Mouse (Mus musculus) forebrain, embryonic 10.5 days (tissue): Measurements from ENCODE around the gene Pfn2. TPM values are rescaled to one million over a fixed set of nuclear protein-coding genes. Genes with fewer than 3 reads are reported as not detected.
A peak's percentile ranks its signal among the peaks of the same experiment; 100 is the strongest.
"Not testable (repeated sequence)": the region's sequence is repeated elsewhere in the genome, so short reads cannot be mapped to it uniquely, and the experiment has no call there.

Experiments used
- DNase-seq: peaks from one replicate; pipeline ENCODE4 v3.0.0-alpha.2; 2017; ENCODE audit warnings: low spot score; ENCODE audit errors: extremely low spot score
- H3K27ac ChIP-seq: fragments of 300-500 bp; sonication (generic); 2 replicates; pipeline ENCODE4 v1.5.1; 2016; ENCODE audit warnings: mild to moderate bottlenecking
- H3K27me3 ChIP-seq: fragments of 300-500 bp; sonication (generic); 2 replicates; pipeline ENCODE4 v1.6.1; 2016; ENCODE audit warnings: mild to moderate bottlenecking; ENCODE audit not compliant: poor library complexity, severe bottlenecking
- H3K36me3 ChIP-seq: fragments of 300-500 bp; sonication (generic); replicated peaks from 2 replicates; pipeline ENCODE4 v1.6.1; 2016; ENCODE audit warnings: mild to moderate bottlenecking, moderate library complexity
- H3K4me1 ChIP-seq: fragments of 300-500 bp; sonication (generic); 2 replicates; pipeline ENCODE4 v1.6.1; 2016
- H3K4me3 ChIP-seq: fragments of 300-500 bp; sonication (generic); 2 replicates; pipeline ENCODE4 v1.5.1; 2016; ENCODE audit warnings: mild to moderate bottlenecking, moderate library complexity
- H3K9me3 ChIP-seq: fragments of 300-500 bp; sonication (generic); 2 replicates; pipeline ENCODE4 v1.6.1; 2016; ENCODE audit warnings: mild to moderate bottlenecking, moderate library complexity
- WGBS: fragments of 180-500 bp; shearing (Covaris S2); methylation state at CpG from one replicate; pipeline ENCODE4 v1.1.7; 2016; 5-methylcytosine and 5-hydroxymethylcytosine counted together
- polyA plus RNA-seq: library from polyadenylated mRNA; unstranded; fragments of >200 nt; fragmentation: Nextera tagmentation; extraction: Ambion mirVana; gene quantifications from 2 replicates; pipeline ENCODE4 v1.2.1, GENCODE M21; 2016

Pfn2 gene
- polyA plus RNA-seq: 161 and 167 TPM in 2 replicates

- peaks cover 5% of the 10 kb centered on the region; the same call in 1 of the 2 replicates for H3K9me3 ChIP-seq
- DNase-seq: peak; percentile 83
- under 1% methylated on average over 51 of the region's 52 CpGs for WGBS
- H3K27me3 ChIP-seq: no peaks in the 10 kb centered on the region
- H3K36me3 ChIP-seq: peaks cover 24% of the 10 kb centered on the region
- peaks cover 25% of the 10 kb centered on the region for H3K4me1 ChIP-seq
- peak within 1 kb of the TSS; percentile 98 for H3K27ac ChIP-seq
- peak within 1 kb of the TSS; percentile 94 for H3K4me3 ChIP-seq
Measured at GRCm38 (mm10) chr3:57847760-57848185, at the start of gene Pfn2. TSS of gene Pfn2 (minus strand) at chr3:57848079.

- no peak overlapping the region for H3K27ac ChIP-seq
- no peak overlapping the region for H3K4me3 ChIP-seq
- H3K9me3 ChIP-seq: peaks cover 4% of the 10 kb centered on the region; the same call in 1 of the 2 replicates
- 80% methylated on average over 3 of the region's 3 CpGs for WGBS
- H3K27me3 ChIP-seq: no peaks in the 10 kb centered on the region
- H3K4me1 ChIP-seq: peaks cover 5% of the 10 kb centered on the region
- DNase-seq: no peak
- H3K36me3 ChIP-seq: no peaks in the 10 kb centered on the region
Measured at GRCm38 (mm10) chr3:57882945-57883344, 35.1 kb upstream of the Pfn2 start.

- H3K9me3 ChIP-seq: peaks cover 5% of the 10 kb centered on the region; the same call in 1 of the 2 replicates
- peaks cover 25% of the 10 kb centered on the region for H3K4me1 ChIP-seq
- peak; percentile 70 for DNase-seq
- peak overlapping the region; percentile 98 for H3K27ac ChIP-seq
- H3K36me3 ChIP-seq: peaks cover 30% of the 10 kb centered on the region
- no peaks in the 10 kb centered on the region for H3K27me3 ChIP-seq
- H3K4me3 ChIP-seq: peak overlapping the region; percentile 94
- under 1% methylated on average over 102 of the region's 104 CpGs for WGBS
Measured at GRCm38 (mm10) chr3:57846912-57847759, 743 bp downstream of the Pfn2 start.

GRCm38 (mm10) chr3:57846662-57846911 lies 1.3 kb downstream of the Pfn2 start:
- Histone ChIP-seq H3K27ac (peak overlapping the region; percentile 98), H3K27me3 (no peaks in the 10 kb centered on the region), H3K4me1 (peaks cover 25% of the 10 kb centered on the region), H3K36me3 (peaks cover 36% of the 10 kb centered on the region), H3K9me3 (peaks cover 5% of the 10 kb centered on the region; the same call in 1 of the 2 replicates), H3K4me3 (peak overlapping the region; percentile 94)
- WGBS: 2% methylated on average over 9 of the region's 9 CpGs
- DNase-seq: no peak

DNA sequence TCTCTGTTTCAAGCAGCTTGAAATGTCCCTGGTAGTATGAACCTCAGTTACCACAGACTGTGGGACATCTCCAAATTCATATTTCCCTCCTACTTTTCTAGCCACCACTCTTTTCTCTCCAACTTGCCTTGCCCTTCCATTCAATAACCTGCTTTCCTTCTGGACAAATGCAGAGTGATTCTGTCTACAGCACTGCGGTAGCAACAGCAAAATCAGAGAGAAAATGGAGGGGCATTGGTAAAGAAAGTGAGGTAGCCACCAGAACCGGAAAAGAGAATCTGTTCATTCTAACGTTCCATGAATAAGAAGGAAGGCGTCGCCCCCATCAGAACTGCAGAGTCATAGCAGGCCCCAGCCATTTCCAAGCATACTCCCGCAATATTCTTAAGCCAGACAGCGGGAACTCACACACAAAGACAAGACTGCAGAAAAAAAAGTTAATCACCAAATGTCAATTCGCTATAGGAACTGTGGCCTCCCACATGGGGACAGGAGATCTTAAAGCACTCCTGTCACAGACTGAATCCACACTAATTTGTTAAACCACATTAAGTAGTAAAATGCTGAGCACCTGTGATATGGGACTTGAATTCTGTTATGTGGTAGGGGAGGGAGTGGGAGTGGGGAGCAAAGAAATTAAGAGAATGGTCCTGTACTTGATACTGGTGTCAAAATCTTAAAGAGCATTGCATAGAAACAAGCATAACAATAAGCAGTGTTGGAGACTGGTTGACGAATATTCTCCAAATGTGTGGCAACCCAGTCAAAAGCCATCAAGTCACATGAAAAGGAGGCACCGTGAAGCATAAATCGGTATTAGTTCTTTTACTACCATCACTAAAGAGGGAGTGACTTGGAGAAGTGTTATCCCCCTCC lies 1.9 kb downstream of the Pfn2 start:
- H3K27ac ChIP-seq: peak overlapping the region; percentile 98
- WGBS: 16% methylated on average over 11 of the region's 11 CpGs

DNA sequence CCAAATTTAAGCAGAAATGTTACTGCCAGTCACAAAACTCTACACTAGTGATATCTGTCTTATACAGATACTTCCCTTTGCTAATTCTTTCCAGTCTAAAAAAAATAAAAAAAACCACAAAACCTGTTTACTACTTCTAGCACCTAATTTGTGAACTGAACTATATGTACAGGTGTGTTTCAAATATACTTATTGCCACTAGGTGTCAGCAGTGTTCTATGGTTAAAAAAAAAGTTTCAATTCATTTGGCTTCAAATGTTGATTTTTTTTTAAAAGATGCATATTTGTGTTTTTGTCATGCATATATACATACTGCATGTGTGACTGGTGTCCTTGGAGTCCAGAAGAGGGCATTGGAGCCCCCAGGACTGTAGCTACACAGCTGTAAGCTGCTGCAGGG lies 4.1 kb downstream of the Pfn2 start:
- H3K4me1 ChIP-seq: peaks cover 25% of the 10 kb centered on the region
- H3K36me3 ChIP-seq: peaks cover 59% of the 10 kb centered on the region
- H3K9me3 ChIP-seq: peaks cover 7% of the 10 kb centered on the region; the same call in 1 of the 2 replicates
- no peaks in the 10 kb centered on the region for H3K27me3 ChIP-seq
- DNase-seq: no peak
- no peak overlapping the region for H3K27ac ChIP-seq
- H3K4me3 ChIP-seq: no peak overlapping the region

More for the DNA sequence above, 1.9 kb downstream of the Pfn2 start:
- Histone ChIP-seq H3K27me3 (no peaks in the 10 kb centered on the region), H3K4me3 (peak overlapping the region; percentile 94), H3K36me3 (peaks cover 41% of the 10 kb centered on the region), H3K4me1 (peaks cover 25% of the 10 kb centered on the region), H3K9me3 (peaks cover 5% of the 10 kb centered on the region; the same call in 1 of the 2 replicates)
- peak; percentile 22 for DNase-seq

GRCm38 (mm10) chr3:57836911-57837310 lies 11.0 kb downstream of the Pfn2 start:
- Histone ChIP-seq H3K9me3 (0 out of 2 replicates have a peak, but pooled peaks cover 2% of the 10 kb centered on the region), H3K36me3 (peaks cover 50% of the 10 kb centered on the region), H3K27me3 (no peaks in the 10 kb centered on the region), H3K27ac (no peak overlapping the region), H3K4me3 (no peak overlapping the region), H3K4me1 (no peaks in the 10 kb centered on the region)
- no peak for DNase-seq
- WGBS: 97% methylated on average over 4 of the region's 4 CpGs

DNA sequence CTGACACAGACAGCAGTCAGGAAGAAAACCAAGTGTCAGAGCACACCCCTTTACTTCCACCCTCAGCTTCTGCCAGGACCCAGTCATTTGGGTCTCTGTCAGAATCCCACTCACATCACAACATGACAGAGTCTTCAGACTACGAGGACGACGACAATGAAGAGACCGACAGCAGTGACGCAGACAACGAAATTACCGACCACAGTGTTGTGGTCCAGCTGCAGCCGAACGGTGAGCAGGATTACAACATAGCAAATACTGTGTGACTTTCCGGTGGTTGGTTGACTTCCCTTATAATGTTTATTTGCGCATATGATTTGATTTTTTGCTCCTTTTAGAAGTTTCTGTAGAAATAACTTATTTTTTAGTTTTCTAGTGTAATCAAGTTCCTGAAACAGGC lies 14.3 kb downstream of the Pfn2 start:
- no peak overlapping the region for H3K27ac ChIP-seq
- WGBS: 95% methylated on average over 11 of the region's 11 CpGs
- no peak overlapping the region for H3K4me3 ChIP-seq
- DNase-seq: no peak
- H3K4me1 ChIP-seq: no peaks in the 10 kb centered on the region
- H3K36me3 ChIP-seq: peaks cover 35% of the 10 kb centered on the region
- no peaks in the 10 kb centered on the region for H3K9me3 ChIP-seq
- H3K27me3 ChIP-seq: no peaks in the 10 kb centered on the region

- WGBS: 97% methylated on average over 3 of the region's 3 CpGs
- no peak for DNase-seq
- Histone ChIP-seq H3K27me3 (no peaks in the 10 kb centered on the region), H3K27ac (no peak overlapping the region), H3K9me3 (no peaks in the 10 kb centered on the region), H3K4me1 (no peaks in the 10 kb centered on the region), H3K36me3 (peaks cover 30% of the 10 kb centered on the region), H3K4me3 (no peak overlapping the region)
Measured at GRCm38 (mm10) chr3:57825866-57826265, 22.0 kb downstream of the Pfn2 start.

- WGBS: 84% methylated on average over 6 of the region's 6 CpGs
- H3K4me3 ChIP-seq: no peak overlapping the region
- H3K9me3 ChIP-seq: no peaks in the 10 kb centered on the region
- H3K27me3 ChIP-seq: no peaks in the 10 kb centered on the region
- H3K4me1 ChIP-seq: no peaks in the 10 kb centered on the region
- DNase-seq: no peak
- no peaks in the 10 kb centered on the region for H3K36me3 ChIP-seq
- H3K27ac ChIP-seq: no peak overlapping the region
Measured at GRCm38 (mm10) chr3:57815447-57815846, 32.4 kb downstream of the Pfn2 start.

DNA sequence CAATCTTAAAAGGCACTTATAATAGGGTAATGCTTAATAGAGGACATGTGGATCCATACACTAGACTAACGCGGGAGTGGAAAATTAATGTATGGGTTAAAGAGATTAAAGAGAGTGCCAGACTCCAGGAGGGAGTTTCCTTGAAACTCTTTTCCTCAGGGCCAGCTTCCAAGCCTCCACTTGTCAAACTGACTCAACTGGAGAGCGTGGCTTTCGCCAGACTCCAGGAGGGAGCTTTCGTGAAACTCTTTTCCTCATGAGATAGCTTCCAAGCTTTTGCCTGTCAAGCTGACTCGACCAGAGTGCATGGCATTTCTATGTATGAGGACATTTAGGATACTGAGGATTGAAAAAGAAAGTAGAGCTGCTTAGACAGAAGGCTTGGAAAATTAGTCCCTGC lies 52.8 kb downstream of the Pfn2 start:
- not testable (repeated sequence) for H3K4me1 ChIP-seq, H3K4me3 ChIP-seq, H3K36me3 ChIP-seq, H3K27ac ChIP-seq, DNase-seq, H3K27me3 ChIP-seq, H3K9me3 ChIP-seq
- 76% methylated on average over 6 of the region's 6 CpGs for WGBS
